Mouse (Mus musculus) lung, embryonic 16.5 days (tissue): ENCODE data around the gene Oxct2b. TPM values are rescaled to one million over a fixed set of nuclear protein-coding genes. Genes with fewer than 3 reads are reported as not detected.

ENCODE experiments used
- ATAC-seq: fragments of 200-750 bp; cut with Nextera tagmentation; 2 replicates; pipeline ENCODE4 v1.8.0; 2017; ENCODE audit warnings: low read depth, mild to moderate bottlenecking, moderate library complexity
- H3K27ac ChIP-seq: fragments of 300-500 bp; sonication (generic); 2 replicates; pipeline ENCODE4 v1.5.1; 2014; ENCODE audit warnings: mild to moderate bottlenecking, control low read depth, low read length
- H3K27me3 ChIP-seq: fragments of 300-500 bp; sonication (generic); 2 replicates; pipeline ENCODE4 v1.6.1; 2014; ENCODE audit warnings: low read depth, low read length, mixed read lengths; ENCODE audit not compliant: control insufficient read depth, insufficient read depth
- H3K36me3 ChIP-seq: fragments of 300-500 bp; sonication (generic); 2 replicates; pipeline ENCODE4 v1.6.1; 2014; ENCODE audit warnings: low read length; ENCODE audit not compliant: control insufficient read depth, insufficient read depth
- H3K4me1 ChIP-seq: fragments of 300-500 bp; sonication (generic); replicated peaks from 2 replicates; pipeline ENCODE4 v1.6.1; 2014; ENCODE audit warnings: low read length, mixed read lengths; ENCODE audit not compliant: control insufficient read depth, insufficient read depth
- H3K4me2 ChIP-seq: fragments of 300-500 bp; sonication (generic); 2 replicates; pipeline ENCODE4 v1.6.1; 2014; ENCODE audit warnings: low read depth, low read length, control low read depth
- H3K4me3 ChIP-seq: fragments of 300-500 bp; sonication (generic); 2 replicates; pipeline ENCODE4 v1.5.1; 2014; ENCODE audit warnings: mild to moderate bottlenecking, low read length, control low read depth
- H3K9ac ChIP-seq: fragments of 300-500 bp; sonication (generic); 2 replicates; pipeline ENCODE4 v1.6.1; 2014; ENCODE audit warnings: low read length, control low read depth
- H3K9me3 ChIP-seq: fragments of 300-500 bp; sonication (generic); 2 replicates; pipeline ENCODE4 v1.6.1; 2016; ENCODE audit warnings: low read length; ENCODE audit not compliant: control insufficient read depth
- WGBS: fragments of 180-500 bp; shearing (Covaris S2); extraction: QIAGEN DNeasy Blood & Tissue Kit; methylation state at CpG from one replicate; pipeline ENCODE4 v1.1.7; 2014; 5-methylcytosine and 5-hydroxymethylcytosine counted together
- polyA plus RNA-seq: library from polyadenylated mRNA; unstranded; fragments of >200 nt; fragmentation: Nextera tagmentation; extraction: Ambion mirVana; gene quantifications from 2 replicates; pipeline ENCODE4 v1.2.1, GENCODE M21; 2015

Gene Oxct2b
- polyA plus RNA-seq, 1 experiment from 2014 or later: not detected

DNA sequence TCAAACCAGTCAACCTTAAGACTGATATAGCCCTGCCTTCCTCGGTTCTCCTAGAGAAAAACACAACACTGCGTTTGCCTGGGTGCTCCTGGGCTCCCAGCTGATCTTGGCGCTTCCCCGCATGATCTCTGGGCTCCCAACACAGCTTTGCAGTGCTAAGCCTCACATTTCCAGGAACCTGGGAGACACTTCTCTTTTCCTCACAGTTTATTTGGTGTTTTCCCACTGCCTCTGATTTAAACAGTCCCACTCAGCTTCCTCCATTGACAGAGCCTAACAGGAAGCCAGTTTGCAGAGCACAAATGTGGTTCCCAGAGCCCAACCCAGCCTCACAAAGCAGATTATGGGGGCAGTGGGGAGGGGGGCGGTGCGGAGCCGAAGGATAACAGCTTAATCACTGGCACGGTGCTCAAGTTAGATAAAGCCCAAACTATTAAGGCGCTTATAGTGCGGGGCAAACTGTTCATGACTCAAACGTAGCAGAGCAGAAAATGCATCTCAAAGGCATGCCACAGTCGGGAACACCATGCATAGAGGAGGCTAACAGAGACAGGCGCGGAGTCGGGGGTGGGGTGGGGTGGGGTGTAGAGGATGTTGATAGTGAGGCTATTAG, 46.3 kb downstream of the Oxct2b start:
- Histone ChIP-seq H3K36me3 (no peaks in the 10 kb centered on the region), H3K9me3 (no peaks in the 10 kb centered on the region), H3K27me3 (peaks cover 2% of the 10 kb centered on the region; the same call in 1 of the 2 replicates), H3K27ac (no peak overlapping the region), H3K4me1 (no peaks in the 10 kb centered on the region), H3K4me3 (no peak overlapping the region), H3K4me2 (no peak overlapping the region), H3K9ac (no peak overlapping the region)
- no peak for ATAC-seq
- 14% methylated on average over 15 of the region's 15 CpGs for WGBS

DNA sequence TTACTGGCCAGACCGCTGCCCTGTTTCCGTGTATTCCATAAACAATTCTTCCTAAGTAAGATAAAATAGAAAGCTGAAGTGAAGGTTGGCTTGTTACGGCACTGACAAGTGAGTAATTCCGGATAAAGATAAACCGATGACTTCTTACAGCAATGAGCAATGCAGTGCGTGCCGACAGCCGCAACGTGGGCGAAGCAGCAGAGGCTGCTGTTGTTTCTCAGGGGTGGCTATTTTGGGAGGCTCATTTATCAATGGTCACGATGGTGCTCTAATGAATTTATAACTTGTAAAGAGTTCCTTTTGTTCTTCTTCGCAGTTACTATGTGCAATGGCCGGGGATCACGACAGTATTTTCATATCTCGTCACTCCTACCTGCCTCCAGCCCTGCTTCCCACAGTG, 48.1 kb downstream of the Oxct2b start:
- 61% methylated on average over 15 of the region's 15 CpGs for WGBS
- no peaks in the 10 kb centered on the region for H3K36me3 ChIP-seq
- H3K9ac ChIP-seq: no peak overlapping the region
- no peak overlapping the region for H3K4me2 ChIP-seq
- ATAC-seq: no peak
- peaks cover 2% of the 10 kb centered on the region; the same call in 1 of the 2 replicates for H3K27me3 ChIP-seq
- H3K4me3 ChIP-seq: no peak overlapping the region
- peaks cover 2% of the 10 kb centered on the region; the same call in 1 of the 2 replicates for H3K9me3 ChIP-seq
- H3K4me1 ChIP-seq: no peaks in the 10 kb centered on the region
- no peak overlapping the region for H3K27ac ChIP-seq

Other genes starting within 250 kb of the Oxct2b start
- 86.5 and 104 TPM in 2 replicates for gene Cap1, start 230.2 kb upstream of the Oxct2b start, polyA plus RNA-seq
- 0.21 and 0.62 TPM in 2 replicates for gene Mfsd2a, start 155.1 kb upstream of the Oxct2b start, polyA plus RNA-seq
- gene Mycl, start 120.6 kb upstream of the Oxct2b start, polyA plus RNA-seq: 11.7 and 11.9 TPM in 2 replicates
- 15.5 and 17.4 TPM in 2 replicates for gene Trit1, start 99.7 kb upstream of the Oxct2b start, polyA plus RNA-seq
- gene Bmp8b, start 11.1 kb upstream of the Oxct2b start, polyA plus RNA-seq: 1.5 and 2.0 TPM in 2 replicates
- 93.7 and 94.7 TPM in 2 replicates for gene Ppie, start 23.7 kb downstream of the Oxct2b start, polyA plus RNA-seq
- 0.16 and 0.19 TPM in 2 replicates for gene Hpcal4, start 67.0 kb downstream of the Oxct2b start, polyA plus RNA-seq
- gene Nt5c1a, start 85.2 kb downstream of the Oxct2b start, polyA plus RNA-seq: 0.18 TPM in 1 of 2 replicates, not detected in the other
- 26.2 and 31.8 TPM in 2 replicates for gene Heyl, start 117.3 kb downstream of the Oxct2b start, polyA plus RNA-seq
- gene Pabpc4, start 146.1 kb downstream of the Oxct2b start, polyA plus RNA-seq: 25.4 and 28.2 TPM in 2 replicates
- 0.11 TPM in 1 of 2 replicates, not detected in the other for gene Oxct2a, start 207.4 kb downstream of the Oxct2b start, polyA plus RNA-seq
- gene Bmp8a, start 227.0 kb downstream of the Oxct2b start, polyA plus RNA-seq: 0.41 and 0.68 TPM in 2 replicates